Mouse (Mus musculus) megakaryocyte, embryonic 14.5 days (primary cell): ENCODE data around the gene Slc22a12.

Source experiments
- FLI1 ChIP-seq: IDR thresholded peaks from 2 replicates; pipeline ENCODE4 v1.6.1; 2012; ENCODE audit warnings: low read length, inconsistent platforms, mixed read lengths
- GATA1 ChIP-seq: IDR thresholded peaks from 3 replicates; pipeline ENCODE4 v1.6.1; 2012; ENCODE audit warnings: mixed read lengths, low read length, inconsistent platforms, borderline replicate concordance

- TF ChIP-seq GATA1 (no peak), FLI1 (no peak)
Observed at GRCm38 (mm10) chr19:6518601-6519000, 24.2 kb downstream of the Slc22a12 start.
